Mouse (Mus musculus) cortical plate, adult 2 months (tissue): ENCODE results near the gene Pawr.

Source experiments
- CTCF ChIP-seq: fragments of 200-500 bp; IDR thresholded peaks from 2 replicates; pipeline ENCODE4 v1.5.1; 2011; ENCODE audit warnings: mild to moderate bottlenecking, control low read depth, low read length; ENCODE audit not compliant: insufficient read depth; ENCODE audit errors: extremely low read depth
- POLR2A ChIP-seq: fragments of 200-500 bp; IDR thresholded peaks from 2 replicates; pipeline ENCODE4 v1.6.1; 2011; ENCODE audit warnings: mild to moderate bottlenecking, low read length, control low read depth; ENCODE audit not compliant: insufficient read depth; ENCODE audit errors: extremely low read depth

GRCm38 (mm10) chr10:108405931-108406330, 74.0 kb downstream of the Pawr start:
- TF ChIP-seq CTCF (no peak), POLR2A (no peak)
